Mouse (Mus musculus) subcutaneous adipose tissue, adult 2 months (tissue): ENCODE data around the gene Glipr1l1. TPM values are rescaled to one million over a fixed set of nuclear protein-coding genes. Genes with fewer than 3 reads are reported as not detected.

Experiments used
- polyA plus RNA-seq: library from polyadenylated mRNA; depleted of rRNA; stranded (reverse); fragments of >200 nt; gene quantifications from 2 replicates; pipeline ENCODE4 v1.2.3, GENCODE M21; 2012; ENCODE audit warnings: low replicate concordance; rRNA removed

Gene Glipr1l1
- not detected in 2 replicates for polyA plus RNA-seq

DNA sequence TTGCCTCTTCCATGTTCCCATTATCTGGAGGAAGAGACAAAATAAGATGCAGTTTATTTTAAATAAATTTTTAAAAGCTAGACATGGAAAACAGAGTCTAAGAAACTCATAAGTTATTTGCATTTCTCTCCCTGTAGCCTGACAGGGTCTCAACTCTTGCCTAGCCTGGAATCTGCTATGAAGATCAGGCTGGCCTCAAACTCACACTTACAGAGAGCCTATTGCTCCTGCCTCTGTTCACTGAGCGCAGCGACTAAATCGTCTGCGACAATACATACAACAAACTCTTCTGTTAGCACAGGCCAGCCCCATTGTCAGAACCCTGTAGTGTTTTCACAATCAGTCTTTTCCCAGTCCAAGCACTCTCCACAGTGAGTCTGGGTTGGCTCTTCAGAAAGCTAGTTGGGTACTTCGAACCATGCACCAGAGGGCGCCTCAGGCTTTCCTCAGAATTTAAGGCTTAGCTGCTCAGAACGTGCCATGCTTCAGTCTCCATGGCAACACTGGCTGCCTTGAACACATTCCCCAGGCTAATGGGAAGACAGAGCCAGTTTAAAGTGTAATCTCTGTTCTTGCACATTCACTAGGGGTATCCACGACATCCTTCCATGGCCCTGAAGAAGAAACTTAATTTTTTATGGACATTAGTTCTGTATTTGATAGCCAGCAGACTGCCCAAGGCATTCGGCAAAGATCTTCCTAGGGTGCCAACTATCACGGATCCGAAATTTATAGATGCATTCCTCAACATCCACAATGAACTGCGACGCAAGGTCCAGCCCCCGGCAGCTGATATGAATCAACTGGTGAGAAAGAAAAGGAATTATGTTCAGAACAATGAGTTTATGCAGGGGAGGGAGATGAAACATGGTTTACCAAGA, at the start of gene Glipr1l1:
Gene Glipr1l1 (plus strand): TSS at position 488 of the 881 bp plus-strand sequence.

DNA sequence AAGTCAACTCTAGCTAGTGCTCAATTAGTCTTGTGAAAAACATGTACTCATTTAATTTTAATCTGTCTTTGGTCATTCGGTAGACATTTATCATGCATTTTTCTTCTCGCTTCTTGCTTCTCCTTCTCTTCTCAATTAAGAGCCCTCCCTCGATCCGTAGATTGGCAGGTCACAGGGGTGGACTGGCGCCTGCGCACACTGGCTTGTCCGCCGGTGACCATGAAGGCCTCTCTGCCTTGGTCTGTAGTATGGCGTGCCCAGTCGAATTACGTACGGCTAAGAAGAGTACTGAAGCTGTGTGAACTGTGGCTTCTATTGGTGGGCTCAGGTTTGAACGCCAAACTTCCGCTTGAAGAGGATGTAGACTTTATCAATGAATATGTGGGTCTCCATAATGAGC, 23.2 kb downstream of the Glipr1l1 start, which contains the start of gene Glipr1l2:
Gene Glipr1l2 (plus strand): TSS at position 198 of the 400 bp plus-strand sequence.

Other genes starting within 250 kb of the Glipr1l1 start
- 5.3 and 11.7 TPM in 2 replicates for gene Krr1, start 87.5 kb upstream of the Glipr1l1 start, polyA plus RNA-seq
- gene Glipr1, start 57.6 kb upstream of the Glipr1l1 start, polyA plus RNA-seq: 4.2 and 12.2 TPM in 2 replicates
- not detected in 2 replicates for gene Glipr1l2, start 23.2 kb downstream of the Glipr1l1 start, polyA plus RNA-seq
- gene Glipr1l3, start 100.1 kb downstream of the Glipr1l1 start, polyA plus RNA-seq: not detected in 2 replicates
- 0.09 TPM in 1 of 2 replicates, not detected in the other for gene Caps2, start 103.4 kb downstream of the Glipr1l1 start, polyA plus RNA-seq
- gene Kcnc2, start 210.9 kb downstream of the Glipr1l1 start, polyA plus RNA-seq: 0.64 and 2.0 TPM in 2 replicates